Mouse (Mus musculus) thymus, postnatal 36 days (tissue): Measurements from ENCODE around the gene Thsd7b.
"Not testable (repeated sequence)": the region's sequence is repeated elsewhere in the genome, so short reads cannot be mapped to it uniquely, and the experiment has no call there.

Experiments used
- DNase-seq, 2 experiments: peaks; one replicate each; pipeline ENCODE4 v3.0.0; 2022; ENCODE audit warnings: mixed read lengths in 2 of 2

Thsd7b gene

GRCm38 (mm10) chr1:130113549-130113948 lies 840.4 kb downstream of the Thsd7b start:
- no peak for DNase-seq

- no peak for DNase-seq
Measured at GRCm38 (mm10) chr1:130130901-130131300, 857.8 kb downstream of the Thsd7b start.

- DNase-seq: no peak
Measured at GRCm38 (mm10) chr1:130166187-130166586, 893.1 kb downstream of the Thsd7b start.

GRCm38 (mm10) chr1:130167260-130167659 lies 894.2 kb downstream of the Thsd7b start:
- DNase-seq: no peak

GRCm38 (mm10) chr1:130169875-130170274 lies 896.8 kb downstream of the Thsd7b start:
- no peak for DNase-seq

GRCm38 (mm10) chr1:130170290-130170689 lies 897.2 kb downstream of the Thsd7b start:
- DNase-seq: no peak

GRCm38 (mm10) chr1:130186836-130187235 lies 913.7 kb downstream of the Thsd7b start:
- DNase-seq: not testable (repeated sequence)

GRCm38 (mm10) chr1:130192190-130193028 lies 919.3 kb downstream of the Thsd7b start:
- no peak for DNase-seq

- DNase-seq: no peak
Measured at GRCm38 (mm10) chr1:130217404-130217803, 944.3 kb downstream of the Thsd7b start.

- no peak for DNase-seq
Measured at GRCm38 (mm10) chr1:130222904-130223303, 949.8 kb downstream of the Thsd7b start.

- no peak for DNase-seq
Measured at GRCm38 (mm10) chr1:130245563-130245962, 972.5 kb downstream of the Thsd7b start.

GRCm38 (mm10) chr1:130246264-130246663 lies 973.2 kb downstream of the Thsd7b start:
- not testable (repeated sequence) for DNase-seq

GRCm38 (mm10) chr1:130246930-130247329 lies 973.8 kb downstream of the Thsd7b start:
- not testable (repeated sequence) for DNase-seq

- DNase-seq: no peak
Measured at GRCm38 (mm10) chr1:130262046-130262445, 988.9 kb downstream of the Thsd7b start.
